Mouse (Mus musculus): ENCODE measurements at regions not wholly inside any gene's neighbourhood (a gene's known extent, or its start where the extent isn't known, plus 50 kb on each side); places are given as distances from the start of the nearest gene placed in this dataset.

- ChIA-PET POLR2A (interaction anchor here in 1 of 4 experiments (0.6 kb wide), 1 partner anchor 925 kb away, joined by 3 read pairs; no protein-coding TSS in a partner anchor), CTCF (no interaction called here)
Measured at GRCm38 (mm10) chr13:84639087-84640022, 417.3 kb downstream of the Tmem161b start.

GRCm38 (mm10) chr13:84644024-84644423 is 421.9 kb downstream of the Tmem161b start:
- CTCF ChIA-PET = no interaction called here
- POLR2A ChIA-PET = no interaction called here

- POLR2A ChIA-PET = no interaction called here
Measured at GRCm38 (mm10) chr13:84646899-84647298, 424.8 kb downstream of the Tmem161b start.

GRCm38 (mm10) chr13:84648056-84648455 is 426.0 kb downstream of the Tmem161b start:
- POLR2A ChIA-PET = no interaction called here
- CTCF ChIA-PET = no interaction called here

More at GRCm38 (mm10) chr13:84646899-84647298, 424.8 kb downstream of the Tmem161b start:
- CTCF ChIA-PET = no interaction called here

GRCm38 (mm10) chr13:84663967-84664366 is 441.9 kb downstream of the Tmem161b start:
- POLR2A ChIA-PET = no interaction called here
- CTCF ChIA-PET = no interaction called here

- POLR2A ChIA-PET = no interaction called here
- CTCF ChIA-PET = no interaction called here
Measured at GRCm38 (mm10) chr13:84680971-84681370, 458.9 kb downstream of the Tmem161b start.

- POLR2A ChIA-PET = no interaction called here
- CTCF ChIA-PET = interaction anchor here in 1 of 4 experiments (0.6 kb wide), 1 partner anchor 1322 kb away, joined by 3 read pairs; no protein-coding TSS in a partner anchor
Measured at GRCm38 (mm10) chr13:84685930-84686329, 463.8 kb downstream of the Tmem161b start.

GRCm38 (mm10) chr13:84693462-84693861 is 471.4 kb downstream of the Tmem161b start:
- ChIA-PET CTCF (no interaction called here), POLR2A (interaction anchor here in 1 of 4 experiments (0.6 kb wide), 1 partner anchor 328 kb away, joined by 3 read pairs; no protein-coding TSS in a partner anchor)

- ChIA-PET POLR2A (no interaction called here), CTCF (no interaction called here)
Measured at GRCm38 (mm10) chr13:84698472-84699080, 476.5 kb downstream of the Tmem161b start.

GRCm38 (mm10) chr13:84741231-84741630 is 448.0 kb upstream of the Ccnh start:
- CTCF ChIA-PET = no interaction called here
- POLR2A ChIA-PET = no interaction called here

- ChIA-PET POLR2A (no interaction called here), CTCF (no interaction called here)
Measured at GRCm38 (mm10) chr13:84748331-84748730, 440.9 kb upstream of the Ccnh start.

GRCm38 (mm10) chr13:84749214-84749613 is 440.0 kb upstream of the Ccnh start:
- POLR2A ChIA-PET = no interaction called here
- CTCF ChIA-PET = no interaction called here

- POLR2A ChIA-PET = no interaction called here
Measured at GRCm38 (mm10) chr13:84750136-84750535, 439.1 kb upstream of the Ccnh start.

GRCm38 (mm10) chr13:84751576-84752490 is 437.4 kb upstream of the Ccnh start:
- ChIA-PET CTCF (no interaction called here), POLR2A (no interaction called here)

More at GRCm38 (mm10) chr13:84750136-84750535, 439.1 kb upstream of the Ccnh start:
- CTCF ChIA-PET = interaction anchor here in 1 of 4 experiments (0.6 kb wide), 1 partner anchor 202 kb away, joined by 9 read pairs; no protein-coding TSS in a partner anchor

- ChIA-PET CTCF (no interaction called here), POLR2A (no interaction called here)
Measured at GRCm38 (mm10) chr13:84752491-84752820, 436.8 kb upstream of the Ccnh start.

- CTCF ChIA-PET = no interaction called here
- POLR2A ChIA-PET = no interaction called here
Measured at GRCm38 (mm10) chr13:84753751-84754500, 435.3 kb upstream of the Ccnh start.

GRCm38 (mm10) chr13:84754821-84755725 is 434.1 kb upstream of the Ccnh start:
- CTCF ChIA-PET = no interaction called here
- POLR2A ChIA-PET = no interaction called here

GRCm38 (mm10) chr13:84756796-84757335 is 432.3 kb upstream of the Ccnh start:
- CTCF ChIA-PET = no interaction called here
- POLR2A ChIA-PET = no interaction called here
